Mouse (Mus musculus) bone marrow macrophage, adult 2 months (primary cell): ENCODE measurements at regions not wholly inside any gene's neighbourhood (a gene's known extent, or its start where the extent isn't known, plus 50 kb on each side); places are given as distances from the start of the nearest gene placed in this dataset.
"Not testable (repeated sequence)": the region's sequence is repeated elsewhere in the genome, so short reads cannot be mapped to it uniquely, and the experiment has no call there.

ENCODE experiments used
- CTCF ChIP-seq: IDR thresholded peaks from 2 replicates; pipeline ENCODE4 v1.5.1; 2012; ENCODE audit warnings: low read depth, mild to moderate bottlenecking, low read length, moderate library complexity
- POLR2A ChIP-seq: IDR thresholded peaks from 2 replicates; pipeline ENCODE4 v1.6.1; 2012; ENCODE audit warnings: mild to moderate bottlenecking, low read depth, low read length, borderline replicate concordance

GRCm38 (mm10) chr11:41090391-41090900 lies 335.3 kb upstream of the Ccng1 start:
- TF ChIP-seq POLR2A, CTCF: not testable (repeated sequence)
